Mouse (Mus musculus) erythroblast, embryonic 14.5 days (primary cell): Measurements from ENCODE around the gene Cdc37l1. TPM values are rescaled to one million over a fixed set of nuclear protein-coding genes. Genes with fewer than 3 reads are reported as not detected.

Experiments used
- H3K27me3 ChIP-seq: 2 replicates; pipeline ENCODE4 v1.6.1; 2012; ENCODE audit warnings: inconsistent platforms; ENCODE audit not compliant: control insufficient read depth
- H3K36me3 ChIP-seq: 2 replicates; pipeline ENCODE4 v1.6.1; 2012; ENCODE audit warnings: mild to moderate bottlenecking, inconsistent platforms; ENCODE audit not compliant: control insufficient read depth
- H3K4me1 ChIP-seq: 2 replicates; pipeline ENCODE4 v1.6.1; 2012; ENCODE audit warnings: inconsistent platforms; ENCODE audit not compliant: control insufficient read depth
- H3K4me3 ChIP-seq: replicated peaks from 2 replicates; pipeline ENCODE3; 2012; ENCODE audit warnings: moderate library complexity, mild to moderate bottlenecking, inconsistent platforms
- H3K9me3 ChIP-seq: 2 replicates; pipeline ENCODE4 v1.6.1; 2012; ENCODE audit warnings: low read length, inconsistent platforms, mixed read lengths; ENCODE audit not compliant: control insufficient read depth
- GATA1 ChIP-seq: IDR thresholded peaks from 2 replicates; pipeline ENCODE4 v1.6.1; 2012; ENCODE audit warnings: low read length, inconsistent platforms, mixed read lengths
- TAL1 ChIP-seq: IDR thresholded peaks from 3 replicates; pipeline ENCODE4 v1.6.1; 2012; ENCODE audit warnings: low read length, inconsistent platforms, mixed read lengths
- polyA plus RNA-seq: library from polyadenylated mRNA; stranded (reverse); fragments of >175 nt; gene quantifications from 2 replicates; pipeline ENCODE4 v1.2.3, GENCODE M21; 2012

Cdc37l1 gene
- polyA plus RNA-seq, 1 experiment, result 0.20 TPM

DNA sequence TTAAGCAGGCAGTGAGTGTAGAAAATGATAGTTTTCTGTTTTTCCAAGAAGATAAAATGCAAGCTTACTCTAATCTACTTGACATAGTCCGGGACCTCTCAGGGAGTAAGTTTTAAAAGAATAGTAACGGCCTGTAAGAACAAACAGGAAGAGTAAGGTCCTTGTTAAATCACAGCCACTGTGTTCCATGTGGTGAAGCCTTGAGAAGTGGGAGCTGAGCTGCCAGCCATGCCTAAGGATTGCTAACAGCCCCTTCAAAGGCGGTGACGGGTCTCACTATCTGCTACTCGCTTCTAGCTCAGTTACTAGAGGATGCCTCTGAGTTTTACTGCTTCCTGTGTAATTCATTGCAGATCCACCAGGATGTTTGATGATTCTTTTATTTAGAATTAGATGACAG lies 26.6 kb downstream of the Cdc37l1 start:
- Histone ChIP-seq H3K9me3 (no peaks in the 10 kb centered on the region), H3K4me3 (no peak overlapping the region), H3K27me3 (no peaks in the 10 kb centered on the region), H3K4me1 (no peaks in the 10 kb centered on the region), H3K36me3 (peaks cover 91% of the 10 kb centered on the region)
- TF ChIP-seq TAL1 (no peak), GATA1 (no peak)

DNA sequence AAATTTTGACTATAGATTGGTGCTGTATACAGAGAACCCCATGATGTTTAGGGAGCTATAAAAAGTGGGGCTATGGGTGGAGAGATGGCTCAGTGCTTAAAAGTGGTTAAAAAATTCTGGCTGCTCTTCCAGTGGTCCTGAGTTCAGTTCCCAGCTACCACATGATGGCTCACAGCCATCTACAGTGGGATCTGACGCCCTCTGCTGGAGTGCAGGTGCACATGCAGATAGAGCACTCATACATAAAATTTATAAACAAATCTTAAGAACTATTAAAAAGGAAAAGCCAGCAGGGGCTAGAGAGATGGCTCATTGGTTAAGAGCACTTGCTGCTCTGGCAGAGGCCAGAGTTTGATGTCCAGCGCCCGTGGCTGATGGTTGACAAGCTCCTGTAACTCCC lies 29.5 kb downstream of the Cdc37l1 start:
- H3K4me1 ChIP-seq, result peaks cover under 1% of the 10 kb centered on the region; the same call in 1 of the 2 replicates
- no peaks in the 10 kb centered on the region for H3K27me3 ChIP-seq
- H3K9me3 ChIP-seq, result no peaks in the 10 kb centered on the region
- H3K4me3 ChIP-seq, result no peak overlapping the region
- TF ChIP-seq GATA1 (no peak), TAL1 (no peak)
- H3K36me3 ChIP-seq, result peaks cover 91% of the 10 kb centered on the region

DNA sequence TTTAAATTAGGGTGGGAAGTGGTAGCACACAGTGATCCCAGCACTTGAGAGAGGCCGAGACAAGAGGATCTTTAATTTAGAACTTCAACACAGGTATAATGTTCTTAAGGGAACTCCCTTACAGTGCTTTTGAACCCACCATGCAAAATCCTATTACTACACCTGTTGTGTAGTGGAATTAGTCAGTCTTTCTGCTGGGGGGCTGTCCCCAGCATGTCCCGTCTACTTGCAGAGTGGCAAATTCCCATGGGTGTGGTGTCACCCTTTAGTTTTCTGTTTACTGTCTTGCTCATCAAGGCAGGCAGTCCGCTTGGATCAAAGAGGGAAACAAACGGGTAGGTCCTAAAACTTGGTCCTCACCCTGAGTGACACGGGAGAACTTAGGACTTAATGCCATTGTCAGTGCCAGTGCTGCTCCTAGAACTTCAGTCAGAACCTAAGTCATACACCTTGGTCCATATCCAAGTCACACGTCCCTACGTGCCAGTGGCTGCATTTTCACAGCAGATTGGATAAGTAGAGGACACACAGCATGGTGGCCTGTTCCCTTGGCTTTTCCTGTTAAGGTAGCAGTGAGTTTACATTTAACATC lies 31.7 kb downstream of the Cdc37l1 start:
- peaks cover 94% of the 10 kb centered on the region for H3K36me3 ChIP-seq

DNA sequence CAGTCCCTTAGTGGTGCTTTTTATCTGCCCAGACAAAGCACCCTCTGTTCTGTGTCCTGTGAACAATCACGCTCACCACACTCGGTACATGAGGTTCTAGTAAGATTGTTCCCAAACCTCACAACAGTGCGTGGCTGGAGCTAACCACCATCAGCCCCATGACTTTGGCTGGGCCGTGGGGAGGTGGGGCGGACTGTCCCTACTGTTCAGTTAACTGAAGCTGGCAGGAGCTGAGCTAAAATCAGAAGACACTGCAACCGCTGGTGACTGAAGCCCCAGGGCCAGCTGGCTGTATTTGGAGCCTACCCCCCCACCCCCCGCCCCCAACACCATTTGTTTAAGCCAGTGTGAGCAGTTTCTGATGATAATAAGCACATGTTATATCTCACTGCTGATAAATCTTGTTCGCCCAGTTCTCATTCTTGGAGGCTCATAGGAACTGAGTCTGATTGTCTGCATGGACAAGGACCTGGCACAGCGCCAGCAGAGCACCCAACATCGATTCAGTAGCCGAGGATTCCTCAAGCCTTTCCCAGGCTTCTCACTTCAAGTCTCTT lies 34.3 kb downstream of the Cdc37l1 start:
- Histone ChIP-seq H3K4me1 (peaks cover 5% of the 10 kb centered on the region), H3K36me3 (peaks cover 81% of the 10 kb centered on the region), H3K9me3 (no peaks in the 10 kb centered on the region), H3K27me3 (no peaks in the 10 kb centered on the region), H3K4me3 (no peak overlapping the region)
- TF ChIP-seq GATA1 (no peak), TAL1 (no peak)

More for the DNA sequence above, 31.7 kb downstream of the Cdc37l1 start:
- H3K27me3 ChIP-seq, result no peaks in the 10 kb centered on the region
- H3K4me3 ChIP-seq, result no peak overlapping the region
- peaks cover 3% of the 10 kb centered on the region for H3K4me1 ChIP-seq
- no peak for TF ChIP-seq TAL1
- TF ChIP-seq GATA1, result no peak
- H3K9me3 ChIP-seq, result no peaks in the 10 kb centered on the region

DNA sequence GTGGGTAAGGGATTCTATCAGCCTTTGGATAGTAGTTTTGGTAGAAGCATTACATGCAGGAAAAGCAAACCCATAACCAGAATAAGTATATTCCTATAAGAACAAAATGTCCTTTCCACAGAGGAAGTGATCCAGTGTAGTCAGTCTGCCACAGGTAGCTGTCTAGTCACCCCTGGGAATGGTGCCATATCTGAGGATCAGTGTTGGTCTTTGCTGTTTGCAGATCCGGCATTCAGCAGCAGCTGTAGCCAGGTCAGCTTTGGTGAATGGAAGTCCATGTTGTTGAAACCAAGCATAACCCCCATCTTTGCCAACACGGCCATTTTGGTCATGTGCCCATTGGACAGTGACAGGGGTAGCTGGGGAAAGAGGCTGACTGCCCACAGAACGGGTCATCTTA lies 41.6 kb downstream of the Cdc37l1 start:
- H3K36me3 ChIP-seq, result peaks cover 49% of the 10 kb centered on the region
- no peaks in the 10 kb centered on the region for H3K9me3 ChIP-seq
- TF ChIP-seq GATA1 (no peak), TAL1 (no peak)
- H3K4me3 ChIP-seq, result no peak overlapping the region
- H3K27me3 ChIP-seq, result no peaks in the 10 kb centered on the region
- H3K4me1 ChIP-seq, result peaks cover 3% of the 10 kb centered on the region

DNA sequence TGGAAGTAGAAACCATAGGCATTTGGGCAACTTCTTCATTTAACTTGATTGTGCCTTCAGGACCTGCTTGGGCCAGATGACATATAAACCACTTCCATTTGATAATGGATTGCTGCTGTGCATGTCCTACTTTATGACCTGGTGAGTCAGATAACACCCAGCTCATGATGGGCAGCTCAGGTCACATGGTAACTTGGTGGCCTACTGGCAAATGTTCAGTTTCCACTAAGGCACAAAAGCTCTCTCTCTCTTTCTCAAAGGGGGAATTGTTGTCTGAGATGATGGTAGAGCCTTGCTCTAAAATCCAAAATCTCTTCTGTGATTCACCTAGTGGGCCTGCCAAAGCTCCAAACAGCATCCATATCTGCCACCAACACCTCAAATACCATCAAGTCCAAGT lies 42.5 kb downstream of the Cdc37l1 start:
- H3K4me3 ChIP-seq, result no peak overlapping the region
- no peaks in the 10 kb centered on the region for H3K9me3 ChIP-seq
- peaks cover 49% of the 10 kb centered on the region for H3K36me3 ChIP-seq
- no peaks in the 10 kb centered on the region for H3K4me1 ChIP-seq
- TF ChIP-seq TAL1 (no peak), GATA1 (no peak)
- H3K27me3 ChIP-seq, result no peaks in the 10 kb centered on the region

DNA sequence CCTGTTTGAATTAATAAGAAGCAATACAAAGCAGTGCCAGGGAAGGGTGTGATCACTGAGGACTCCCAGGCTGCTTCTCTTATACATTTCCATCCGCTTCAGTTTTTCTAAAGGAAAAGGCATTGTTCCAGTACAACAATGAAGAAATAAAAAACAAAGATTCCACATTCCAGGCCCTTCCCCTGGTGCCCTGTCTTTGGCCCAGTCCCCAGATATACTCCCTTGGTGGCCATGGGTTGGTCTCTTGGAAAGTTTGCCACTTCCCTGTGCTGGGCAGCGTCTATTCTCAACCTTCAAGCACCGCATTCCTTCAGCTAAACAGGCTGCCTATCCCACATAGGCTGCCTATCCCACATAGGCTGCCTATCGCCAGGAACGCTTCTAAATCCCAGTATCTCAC lies 46.9 kb downstream of the Cdc37l1 start:
- peaks cover 48% of the 10 kb centered on the region for H3K36me3 ChIP-seq
- H3K9me3 ChIP-seq, result peaks cover 3% of the 10 kb centered on the region
- no peak for TF ChIP-seq GATA1
- no peak for TF ChIP-seq TAL1
- no peak overlapping the region for H3K4me3 ChIP-seq
- H3K27me3 ChIP-seq, result no peaks in the 10 kb centered on the region
- H3K4me1 ChIP-seq, result no peaks in the 10 kb centered on the region

DNA sequence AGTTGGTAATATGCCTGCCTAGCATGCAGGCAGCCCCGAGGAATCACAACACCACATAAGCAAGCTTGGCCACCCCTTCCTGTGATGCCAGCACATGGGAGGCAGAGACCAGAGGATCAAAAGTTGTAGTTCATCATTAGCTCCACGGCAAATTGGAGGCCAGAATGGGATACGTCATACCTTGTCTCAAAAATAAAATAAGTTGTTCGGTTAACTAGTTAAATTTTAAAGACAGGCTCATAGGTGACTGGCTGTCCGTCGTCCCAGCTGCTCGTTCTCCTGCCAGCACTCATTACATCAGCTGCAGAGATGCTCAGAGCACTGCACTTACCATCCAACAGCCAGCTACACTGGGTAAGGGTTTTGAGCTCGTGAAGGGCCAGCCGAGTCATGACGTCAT lies 47.4 kb downstream of the Cdc37l1 start:
- TF ChIP-seq GATA1 (no peak), TAL1 (no peak)
- Histone ChIP-seq H3K4me3 (no peak overlapping the region), H3K4me1 (no peaks in the 10 kb centered on the region), H3K36me3 (peaks cover 45% of the 10 kb centered on the region), H3K27me3 (no peaks in the 10 kb centered on the region), H3K9me3 (peaks cover 3% of the 10 kb centered on the region)

DNA sequence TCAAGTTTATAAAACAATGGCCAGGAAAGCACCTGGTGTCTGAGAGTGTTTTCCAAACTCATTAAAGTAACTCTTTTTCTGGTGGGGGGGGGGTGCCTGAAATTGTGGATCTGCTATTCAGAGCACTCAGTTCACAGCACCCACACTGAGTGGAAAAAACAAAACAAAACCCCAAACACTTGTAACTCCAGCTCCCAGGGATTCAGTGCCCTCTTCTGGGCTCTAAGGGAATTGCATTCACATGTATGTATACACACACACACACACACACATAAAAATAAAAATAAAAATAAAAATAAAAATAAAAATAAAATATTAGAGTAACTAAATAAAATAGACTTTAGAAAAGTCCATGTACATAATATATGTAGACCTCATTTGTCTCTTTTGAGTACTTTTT lies 49.2 kb downstream of the Cdc37l1 start:
- Histone ChIP-seq H3K27me3 (no peaks in the 10 kb centered on the region), H3K36me3 (peaks cover 41% of the 10 kb centered on the region), H3K9me3 (peaks cover 3% of the 10 kb centered on the region), H3K4me3 (no peak overlapping the region), H3K4me1 (no peaks in the 10 kb centered on the region)
- no peak for TF ChIP-seq TAL1
- TF ChIP-seq GATA1, result no peak

DNA sequence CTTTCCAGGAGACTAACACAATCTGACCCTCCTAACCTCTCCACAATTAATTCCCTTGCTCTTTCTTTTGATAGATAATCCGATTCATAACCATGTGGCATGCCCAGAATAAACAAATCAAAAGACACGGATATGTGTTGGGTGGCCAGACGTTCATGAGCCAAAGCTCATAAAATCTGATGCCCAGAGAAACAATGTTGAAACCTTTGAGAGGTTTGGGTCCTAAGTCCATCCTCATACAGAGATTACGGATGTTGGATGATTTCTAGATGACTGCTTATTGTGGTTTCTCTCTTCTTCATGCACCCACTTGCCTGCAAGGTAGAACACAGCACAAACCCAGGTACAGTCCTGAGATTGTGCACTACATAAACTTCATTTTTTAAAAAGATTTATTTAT lies 50.1 kb downstream of the Cdc37l1 start:
- Histone ChIP-seq H3K9me3 (peaks cover 3% of the 10 kb centered on the region), H3K4me3 (no peak overlapping the region), H3K36me3 (peaks cover 33% of the 10 kb centered on the region), H3K27me3 (no peaks in the 10 kb centered on the region), H3K4me1 (no peaks in the 10 kb centered on the region; the same call in 1 of the 2 replicates)
- TF ChIP-seq GATA1 (no peak), TAL1 (no peak)
